Mouse (Mus musculus) brain, adult 10 weeks (tissue): Measurements from ENCODE around the gene Tnik. TPM values are rescaled to one million over a fixed set of nuclear protein-coding genes. Genes with fewer than 3 reads are reported as not detected.

ENCODE experiments used
- polyA plus RNA-seq: library from polyadenylated mRNA; stranded (reverse); fragments of 350-450 nt; fragmentation: Illumina TruSeq; extraction: RNeasy Lipid Tissue Mini Kit (QIAGEN cat#74804); gene quantifications from one replicate; pipeline ENCODE4 v1.2.3, GENCODE M21; 2015; ENCODE audit warnings: low read depth, low replicate concordance

The Tnik gene
- polyA plus RNA-seq = 71.7 TPM

DNA sequence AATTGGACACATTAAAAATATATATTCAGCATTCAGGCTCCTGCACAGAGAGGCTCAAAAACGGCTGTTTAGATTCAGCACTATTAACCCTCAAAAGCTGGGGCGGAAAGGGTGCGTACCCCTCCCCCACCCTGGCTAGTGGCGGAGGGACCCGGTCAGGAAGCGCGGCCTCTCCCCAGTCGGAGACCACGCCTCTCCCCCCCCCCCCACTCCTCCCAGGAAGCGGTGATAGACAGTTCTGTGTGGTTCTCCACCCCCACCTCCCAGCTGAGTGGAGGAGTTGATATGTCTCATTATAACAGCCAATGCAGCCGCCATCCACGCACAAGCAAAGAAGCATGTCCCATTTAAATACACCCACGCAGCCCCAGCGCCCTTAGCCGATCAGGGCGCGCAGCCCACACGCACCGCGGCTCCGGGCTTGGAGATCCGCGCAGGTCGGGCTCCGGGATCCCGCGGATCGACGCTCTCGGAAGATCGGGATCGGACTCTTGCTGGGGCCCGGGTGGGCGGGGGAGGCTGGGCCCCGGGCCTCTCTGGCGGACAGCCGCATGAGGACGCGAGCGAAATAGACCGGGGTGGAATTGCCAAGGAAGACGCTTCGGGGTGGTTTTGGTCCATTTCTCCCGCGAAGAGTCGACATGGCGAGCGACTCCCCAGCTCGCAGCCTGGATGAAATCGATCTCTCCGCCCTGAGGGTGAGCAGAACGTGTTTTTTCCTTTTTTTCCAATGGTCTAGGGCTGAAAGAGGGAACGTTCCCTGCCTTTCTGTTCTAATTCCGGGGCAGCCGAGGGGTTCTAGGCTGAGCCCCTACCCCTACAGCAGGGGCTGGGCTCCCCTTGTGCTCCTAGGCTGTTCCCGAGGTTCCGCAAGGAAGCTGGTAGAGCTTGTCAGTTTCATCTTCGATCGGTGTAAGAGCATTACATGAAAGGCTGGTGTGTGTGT, at the start of gene Tnik:
TSS of gene Tnik (plus strand) at position 213 of the 946 bp plus-strand sequence.

DNA sequence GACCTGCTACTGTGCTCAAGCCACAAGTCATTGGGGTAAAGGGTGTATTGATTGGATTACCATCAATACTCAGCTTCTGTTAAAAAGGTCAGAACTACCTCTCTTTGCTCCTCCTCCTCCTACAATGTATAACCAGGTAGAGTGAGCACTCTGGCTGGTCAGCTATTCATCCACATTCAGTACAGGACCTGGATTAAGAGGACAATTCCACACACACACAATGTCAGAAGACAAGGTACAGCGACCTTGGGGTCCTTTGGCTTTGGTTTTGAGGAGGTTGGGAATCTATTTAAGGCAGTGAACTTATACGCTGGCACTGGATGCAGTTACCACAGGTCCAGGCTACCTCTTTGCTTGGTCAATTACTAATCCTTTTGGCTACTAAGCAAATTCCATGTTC, 434.8 kb downstream of the Tnik start, which contains the start of gene Slc2a2:
TSS of gene Slc2a2 (plus strand) at position 107 of the 400 bp plus-strand sequence.

